Mouse (Mus musculus): ENCODE results near the gene Acyp1.

Gene Acyp1

DNA sequence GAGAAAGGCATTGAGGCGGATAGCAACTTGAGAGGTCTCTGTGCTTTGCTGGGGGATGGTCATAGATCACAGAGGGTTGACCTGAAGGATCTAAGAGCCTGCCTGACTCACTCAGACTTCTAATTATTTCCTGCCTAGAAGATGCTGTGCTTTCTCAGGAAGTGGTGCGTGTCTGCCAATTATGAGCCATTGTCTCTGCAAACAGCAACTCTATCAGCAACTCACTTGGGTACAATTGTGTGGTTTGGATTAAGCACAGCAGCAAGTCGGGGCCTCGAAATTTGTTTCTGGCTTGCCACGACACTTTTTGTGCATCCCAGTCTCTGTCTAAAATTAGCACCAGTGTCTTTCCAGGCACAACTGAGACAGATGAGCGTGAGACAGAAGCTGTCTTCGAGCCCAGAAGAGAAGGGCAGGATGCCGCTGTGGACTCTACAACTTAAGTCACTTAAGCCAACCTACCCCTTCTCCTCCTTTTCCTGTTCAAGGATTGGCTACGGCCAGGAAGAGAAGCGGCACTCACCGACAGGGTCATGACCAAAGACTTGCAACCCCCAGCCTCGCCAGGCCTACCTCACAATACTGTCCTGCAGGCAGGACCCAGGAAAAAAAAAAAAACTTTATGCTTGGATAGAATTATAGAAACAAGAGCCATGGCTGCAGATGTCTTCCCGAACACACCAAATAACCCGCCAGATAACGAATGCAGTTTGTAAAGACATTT lies 60.2 kb downstream of the Acyp1 start:
- DNase-seq: no peak

DNA sequence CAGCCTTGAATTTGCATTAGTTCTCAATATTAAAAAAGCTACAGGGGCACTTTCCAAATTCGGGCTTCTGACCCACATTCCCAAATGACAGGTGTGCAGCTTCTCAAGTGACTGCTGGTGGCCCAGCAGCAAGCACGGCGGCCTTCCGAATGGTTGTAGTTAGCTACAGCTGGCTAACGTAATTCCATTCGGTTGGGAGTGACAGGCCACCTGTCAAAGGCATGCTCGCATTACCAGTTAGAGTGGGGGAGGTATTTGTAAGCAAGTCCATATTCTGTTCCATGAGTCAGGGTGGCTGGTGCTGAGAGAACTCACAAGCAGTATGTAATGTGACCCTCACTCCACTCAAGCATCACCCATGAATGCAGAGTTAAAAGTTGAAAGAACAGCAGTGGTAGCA lies 61.0 kb downstream of the Acyp1 start:
- DNase-seq: no peak
